Mouse (Mus musculus) liver, embryonic 11.5 days (tissue): Measurements from ENCODE around the gene Fer. TPM values are rescaled to one million over a fixed set of nuclear protein-coding genes. Genes with fewer than 3 reads are reported as not detected.
A peak's percentile ranks its signal among the peaks of the same experiment; 100 is the strongest.

Experiments used
- ATAC-seq: fragments of 200-750 bp; cut with Nextera tagmentation; replicated peaks from 2 replicates; pipeline ENCODE4 v1.8.0; 2017; ENCODE audit warnings: moderate number of reproducible peaks, mild to moderate bottlenecking, moderate TSS enrichment, moderate library complexity; ENCODE audit not compliant: low FRiP score
- DNase-seq: peaks from one replicate; pipeline ENCODE4 v3.0.0-alpha.2; 2017; ENCODE audit warnings: low spot score
- H3K27ac ChIP-seq: fragments of 300-500 bp; sonication (generic); 2 replicates; pipeline ENCODE4 v1.5.1; 2014; ENCODE audit warnings: mild to moderate bottlenecking, low read depth, low read length, control low read depth
- H3K27me3 ChIP-seq: fragments of 300-500 bp; sonication (generic); replicated peaks from 2 replicates; pipeline ENCODE4 v1.6.1; 2014; ENCODE audit warnings: low read length, mixed read lengths; ENCODE audit not compliant: control insufficient read depth, insufficient read depth
- H3K36me3 ChIP-seq: fragments of 300-500 bp; sonication (generic); 2 replicates; pipeline ENCODE4 v1.6.1; 2014; ENCODE audit warnings: mild to moderate bottlenecking, low read length, moderate library complexity, mixed read lengths; ENCODE audit not compliant: control insufficient read depth, insufficient read depth
- H3K4me1 ChIP-seq: fragments of 300-500 bp; sonication (generic); replicated peaks from 2 replicates; pipeline ENCODE4 v1.6.1; 2014; ENCODE audit warnings: low read length, mixed read lengths; ENCODE audit not compliant: control insufficient read depth, insufficient read depth
- H3K4me2 ChIP-seq: fragments of 300-500 bp; sonication (generic); 2 replicates; pipeline ENCODE4 v1.6.1; 2014; ENCODE audit warnings: mild to moderate bottlenecking, control low read depth, moderate library complexity
- H3K4me3 ChIP-seq: fragments of 300-500 bp; sonication (generic); 2 replicates; pipeline ENCODE4 v1.5.1; 2014; ENCODE audit warnings: low read depth, low read length, control low read depth
- H3K9ac ChIP-seq: fragments of 300-500 bp; sonication (generic); 2 replicates; pipeline ENCODE4 v1.6.1; 2014; ENCODE audit warnings: low read depth, low read length, control low read depth
- H3K9me3 ChIP-seq: fragments of 300-500 bp; sonication (generic); 2 replicates; pipeline ENCODE4 v1.6.1; 2016; ENCODE audit warnings: low read length, inconsistent platforms, mixed read lengths; ENCODE audit not compliant: control insufficient read depth
- WGBS: fragments of 180-500 bp; shearing (Covaris S2); extraction: QIAGEN DNeasy Blood & Tissue Kit; methylation state at CpG from one replicate; pipeline ENCODE4 v1.1.7; 2014; 5-methylcytosine and 5-hydroxymethylcytosine counted together
- polyA plus RNA-seq: library from polyadenylated mRNA; unstranded; fragments of >200 nt; fragmentation: Nextera tagmentation; extraction: Ambion mirVana; gene quantifications from 2 replicates; pipeline ENCODE4 v1.2.1, GENCODE M21; 2014

The Fer gene
- polyA plus RNA-seq, 1 experiment from 2014 or later: 24.7 TPM

DNA sequence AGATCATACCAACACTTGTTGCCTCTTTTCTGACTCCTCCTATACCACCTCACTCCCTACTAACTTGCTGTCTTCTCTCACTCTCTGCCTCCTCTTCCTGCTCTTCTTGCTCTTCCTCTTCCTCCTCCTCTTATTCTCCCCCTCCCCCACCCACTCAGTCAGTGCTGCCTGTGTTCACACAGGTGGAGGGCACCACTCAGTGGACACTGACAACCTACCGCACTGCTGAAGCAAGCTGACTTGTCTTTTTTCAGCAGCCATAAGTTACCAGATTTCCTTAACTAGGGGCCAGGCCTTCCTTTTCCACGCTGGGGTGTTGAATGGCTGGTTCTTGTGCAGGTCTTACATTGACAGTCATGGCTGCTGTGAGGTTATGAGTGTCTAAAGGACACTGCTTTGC, 72.5 kb downstream of the Fer start:
- WGBS: 88% methylated on average over 2 of the region's 2 CpGs
- no peak overlapping the region for H3K27ac ChIP-seq

DNA sequence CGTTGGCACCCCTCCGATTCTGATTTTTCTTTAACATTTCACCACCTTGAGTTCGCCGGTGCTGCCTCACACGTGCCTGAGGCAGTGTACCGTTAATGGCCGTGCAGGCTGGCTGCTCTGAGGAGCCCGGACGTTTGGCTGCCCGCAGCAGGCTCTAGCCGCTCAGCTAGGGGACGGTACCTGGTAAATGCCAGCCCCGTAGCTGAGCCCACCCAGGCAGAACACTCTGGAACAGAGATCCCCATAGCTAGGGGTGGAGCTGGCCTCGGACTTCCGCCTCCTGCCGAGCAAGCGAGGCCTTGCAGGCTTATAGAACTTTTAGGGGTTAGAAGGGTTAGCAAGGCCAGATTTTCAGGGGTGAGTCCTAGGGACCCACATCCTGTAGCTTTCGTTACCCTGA, 75.0 kb downstream of the Fer start:
- DNase-seq (no peak), ATAC-seq (no peak)
- Histone ChIP-seq H3K4me1 (no peaks in the 10 kb centered on the region), H3K4me2 (no peak overlapping the region), H3K27ac (no peak overlapping the region), H3K9me3 (no peaks in the 10 kb centered on the region), H3K9ac (no peak overlapping the region), H3K27me3 (no peaks in the 10 kb centered on the region), H3K36me3 (no peaks in the 10 kb centered on the region), H3K4me3 (no peak overlapping the region)
- WGBS: 75% methylated on average over 18 of the region's 18 CpGs

More for the DNA sequence above, 72.5 kb downstream of the Fer start:
- ATAC-seq (no peak), DNase-seq (no peak)
- no peak overlapping the region for H3K4me2 ChIP-seq
- no peaks in the 10 kb centered on the region for H3K4me1 ChIP-seq
- no peaks in the 10 kb centered on the region for H3K9me3 ChIP-seq
- H3K4me3 ChIP-seq: no peak overlapping the region
- H3K9ac ChIP-seq: no peak overlapping the region
- H3K27me3 ChIP-seq: no peaks in the 10 kb centered on the region
- no peaks in the 10 kb centered on the region for H3K36me3 ChIP-seq

DNA sequence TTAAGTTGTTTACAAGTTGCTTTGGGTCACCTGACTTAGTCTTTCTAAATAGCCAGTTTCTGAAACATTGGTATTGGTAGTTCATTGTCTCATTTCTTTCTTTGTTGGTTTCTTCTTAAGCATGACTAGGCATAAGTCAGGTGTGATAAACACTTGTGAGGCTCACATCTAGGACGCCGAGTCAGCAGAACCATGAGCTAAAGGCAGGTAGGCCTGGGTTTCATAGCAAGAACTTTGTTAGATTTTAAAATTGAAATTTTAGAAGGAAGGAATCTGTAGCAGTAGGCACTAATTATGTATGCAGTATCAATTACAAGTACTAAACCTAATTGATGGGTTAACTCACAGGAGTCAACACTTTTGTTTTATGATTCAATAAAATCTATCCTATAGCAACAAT, 83.9 kb downstream of the Fer start:
- Histone ChIP-seq H3K4me1 (no peaks in the 10 kb centered on the region), H3K36me3 (no peaks in the 10 kb centered on the region), H3K4me3 (no peak overlapping the region), H3K9ac (no peak overlapping the region), H3K9me3 (no peaks in the 10 kb centered on the region), H3K4me2 (no peak overlapping the region), H3K27ac (no peak overlapping the region), H3K27me3 (no peaks in the 10 kb centered on the region)
- DNase-seq: no peak
- 79% methylated on average over 2 of the region's 2 CpGs for WGBS
- no peak for ATAC-seq

DNA sequence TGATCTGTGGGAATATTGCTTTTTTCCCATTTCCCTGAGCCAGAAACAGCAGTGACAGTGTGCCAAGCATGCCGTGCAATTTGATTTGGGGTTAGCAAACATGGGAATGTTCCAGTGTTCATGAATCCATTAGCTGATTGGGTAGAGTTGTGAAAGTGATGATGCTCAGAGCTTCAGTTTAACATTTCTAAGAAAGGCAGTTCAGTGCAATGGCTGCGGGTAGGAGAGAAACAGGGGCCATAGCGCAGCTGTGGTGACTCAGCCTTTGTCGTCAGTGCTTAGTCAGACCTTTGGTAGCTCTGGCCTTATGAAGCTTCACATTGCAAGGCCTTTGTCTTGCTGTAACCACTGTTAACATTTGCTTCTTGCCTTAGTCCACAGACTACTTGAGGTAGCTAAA, 85.9 kb downstream of the Fer start:
- H3K36me3 ChIP-seq: no peaks in the 10 kb centered on the region
- H3K27me3 ChIP-seq: no peaks in the 10 kb centered on the region
- no peaks in the 10 kb centered on the region for H3K9me3 ChIP-seq
- H3K4me3 ChIP-seq: no peak overlapping the region
- no peak overlapping the region for H3K9ac ChIP-seq
- DNase-seq (no peak), ATAC-seq (no peak)
- H3K27ac ChIP-seq: no peak overlapping the region
- H3K4me1 ChIP-seq: no peaks in the 10 kb centered on the region
- 91% methylated on average over 4 of the region's 4 CpGs for WGBS
- H3K4me2 ChIP-seq: no peak overlapping the region

DNA sequence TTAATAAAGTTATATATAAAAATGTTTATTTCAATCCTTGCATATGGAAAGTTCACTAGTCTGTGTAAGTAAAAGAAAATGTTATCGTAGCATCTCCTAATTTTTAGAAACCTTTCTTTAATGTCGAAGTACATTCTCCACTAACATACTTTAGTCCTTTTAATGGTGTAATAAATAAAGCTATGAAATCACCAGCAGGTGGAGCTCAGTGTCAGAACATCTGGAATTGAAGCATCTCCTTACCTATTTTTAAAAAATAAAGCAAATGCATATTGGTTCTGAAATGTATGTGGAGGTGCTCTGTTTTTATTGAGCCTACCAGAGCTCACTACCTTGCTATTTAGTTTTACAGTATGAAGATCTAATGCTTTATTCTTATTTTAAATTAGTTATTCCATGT, 88.6 kb downstream of the Fer start:
- H3K9ac ChIP-seq: no peak overlapping the region
- no peak overlapping the region for H3K4me2 ChIP-seq
- H3K4me3 ChIP-seq: no peak overlapping the region
- no peak for ATAC-seq
- no peaks in the 10 kb centered on the region for H3K27me3 ChIP-seq
- no peaks in the 10 kb centered on the region for H3K4me1 ChIP-seq
- H3K27ac ChIP-seq: no peak overlapping the region
- 80% methylated on average over 2 of the region's 2 CpGs for WGBS
- no peaks in the 10 kb centered on the region for H3K9me3 ChIP-seq
- no peaks in the 10 kb centered on the region for H3K36me3 ChIP-seq
- no peak for DNase-seq

DNA sequence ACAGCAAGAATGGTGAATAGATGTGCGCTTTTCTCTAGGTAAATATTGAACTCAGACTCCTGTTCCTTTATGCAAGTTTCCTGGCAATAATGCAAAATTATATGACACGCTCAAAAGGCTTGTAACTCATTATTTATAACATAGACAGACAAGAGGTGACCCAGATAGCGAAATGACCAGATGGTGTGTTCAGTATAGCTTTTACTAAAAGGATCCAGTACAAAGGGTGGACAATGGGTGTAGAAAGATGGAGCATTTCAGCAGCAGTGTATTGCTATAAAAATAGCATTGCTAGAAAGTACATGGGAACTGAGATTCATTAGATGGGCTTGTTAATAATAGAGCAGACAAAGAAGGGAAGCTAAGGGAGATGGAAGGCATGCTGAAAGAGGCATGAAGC, 104.2 kb downstream of the Fer start:
- ATAC-seq (no peak), DNase-seq (no peak)
- no peaks in the 10 kb centered on the region for H3K9me3 ChIP-seq
- no peak overlapping the region for H3K27ac ChIP-seq
- WGBS: 90% methylated on average over 3 of the region's 3 CpGs
- no peak overlapping the region for H3K9ac ChIP-seq
- H3K4me2 ChIP-seq: no peak overlapping the region
- no peak overlapping the region for H3K4me3 ChIP-seq
- H3K4me1 ChIP-seq: peaks cover 10% of the 10 kb centered on the region
- no peaks in the 10 kb centered on the region for H3K27me3 ChIP-seq
- H3K36me3 ChIP-seq: no peaks in the 10 kb centered on the region

DNA sequence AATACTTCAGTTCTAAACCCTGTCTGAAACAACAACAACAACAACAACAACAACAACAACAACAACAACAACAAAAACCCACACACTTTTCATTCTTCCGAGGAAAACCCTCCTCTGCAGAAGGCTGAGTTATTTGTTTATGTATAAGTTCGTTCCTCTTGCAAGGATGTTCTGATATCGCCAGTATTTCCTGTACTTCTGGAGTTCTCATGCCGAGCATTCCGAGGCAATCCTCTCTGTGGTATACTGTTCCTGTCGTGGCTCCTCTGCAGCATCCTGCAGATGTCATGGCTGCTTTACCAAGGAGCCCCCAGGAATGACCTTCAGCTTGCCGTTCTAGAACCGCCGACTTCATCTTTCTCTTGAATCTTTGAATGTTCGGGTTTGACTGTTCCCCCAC, 106.6 kb downstream of the Fer start:
- Histone ChIP-seq H3K4me1 (peaks cover 22% of the 10 kb centered on the region), H3K9ac (no peak overlapping the region), H3K9me3 (no peaks in the 10 kb centered on the region), H3K4me3 (no peak overlapping the region), H3K4me2 (no peak overlapping the region), H3K36me3 (no peaks in the 10 kb centered on the region), H3K27ac (no peak overlapping the region), H3K27me3 (no peaks in the 10 kb centered on the region)
- 44% methylated on average over 10 of the region's 10 CpGs for WGBS
- DNase-seq (no peak), ATAC-seq (no peak)

DNA sequence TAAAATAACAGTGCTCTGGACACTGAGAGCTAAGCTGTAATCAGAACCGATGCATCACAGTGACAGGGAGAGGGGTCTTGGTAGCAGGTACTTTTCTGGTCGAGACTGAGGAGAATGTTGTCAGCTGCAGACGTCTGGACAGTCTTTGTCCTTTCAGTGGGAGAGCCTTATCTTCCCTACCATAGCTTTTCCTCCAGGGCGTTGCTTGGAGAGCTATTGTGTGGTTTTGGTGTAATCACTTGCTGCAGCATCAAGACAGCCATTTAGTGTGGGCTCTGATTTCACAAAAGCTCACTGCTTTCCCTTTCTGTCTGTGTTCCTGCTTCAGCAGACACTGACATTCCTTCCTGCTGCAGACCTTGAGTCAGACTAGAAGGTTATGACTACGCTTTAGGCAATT, 107.4 kb downstream of the Fer start:
- H3K9ac ChIP-seq: no peak overlapping the region
- no peaks in the 10 kb centered on the region for H3K36me3 ChIP-seq
- WGBS: 17% methylated on average over 5 of the region's 5 CpGs
- no peaks in the 10 kb centered on the region for H3K27me3 ChIP-seq
- H3K4me3 ChIP-seq: no peak overlapping the region
- ATAC-seq (peak; percentile 70), DNase-seq (no peak)
- H3K27ac ChIP-seq: no peak overlapping the region
- no peak overlapping the region for H3K4me2 ChIP-seq
- peaks cover 22% of the 10 kb centered on the region for H3K4me1 ChIP-seq
- H3K9me3 ChIP-seq: no peaks in the 10 kb centered on the region

DNA sequence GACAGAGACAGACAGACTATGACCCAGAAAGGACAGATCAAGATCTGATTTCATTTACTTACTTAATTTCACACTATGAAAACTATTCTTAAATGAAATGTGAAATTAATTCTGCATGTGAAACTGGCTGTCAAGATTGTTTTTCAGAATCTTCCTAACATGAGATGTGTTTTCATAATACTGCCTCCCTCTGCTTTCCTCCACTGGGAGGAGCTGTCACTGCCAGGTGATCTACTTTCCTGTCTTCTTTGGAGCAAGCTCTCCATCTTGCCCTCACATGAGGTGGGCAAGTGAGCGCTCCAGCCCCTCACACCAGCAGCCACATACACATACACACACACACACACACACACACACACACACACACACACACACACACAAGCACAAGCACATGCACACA, 108.1 kb downstream of the Fer start:
- peaks cover 22% of the 10 kb centered on the region for H3K4me1 ChIP-seq
- H3K9me3 ChIP-seq: no peaks in the 10 kb centered on the region
- H3K9ac ChIP-seq: no peak overlapping the region
- ATAC-seq (no peak), DNase-seq (no peak)
- no peak overlapping the region for H3K4me2 ChIP-seq
- no peak overlapping the region for H3K4me3 ChIP-seq
- H3K27me3 ChIP-seq: no peaks in the 10 kb centered on the region
- H3K27ac ChIP-seq: no peak overlapping the region
- 89% methylated on average over 1 of the region's 1 CpGs for WGBS
- H3K36me3 ChIP-seq: no peaks in the 10 kb centered on the region
